Mouse (Mus musculus) lung, postnatal 0 days (tissue): Measurements from ENCODE around the gene Ndufb4.

ENCODE experiments used
- CTCF ChIP-seq: IDR thresholded peaks from 2 replicates; pipeline ENCODE4 v1.5.1; 2016; ENCODE audit warnings: antibody characterized with exemption, mild to moderate bottlenecking
- EP300 ChIP-seq: IDR thresholded peaks from 2 replicates; pipeline ENCODE4 v1.6.1; 2016; ENCODE audit warnings: antibody characterized with exemption, mild to moderate bottlenecking, control low read depth

GRCm38 (mm10) chr16:37676677-37677072 is 22.4 kb upstream of the Ndufb4 start:
- TF ChIP-seq CTCF (no peak), EP300 (no peak)
